Mouse (Mus musculus) spleen, adult 12 weeks (tissue): ENCODE data around the gene Gtdc1.

Experiments used
- DNase-seq: peaks from one replicate; pipeline ENCODE4 v3.0.0; 2022; ENCODE audit warnings: low spot score

Gtdc1 gene

DNA sequence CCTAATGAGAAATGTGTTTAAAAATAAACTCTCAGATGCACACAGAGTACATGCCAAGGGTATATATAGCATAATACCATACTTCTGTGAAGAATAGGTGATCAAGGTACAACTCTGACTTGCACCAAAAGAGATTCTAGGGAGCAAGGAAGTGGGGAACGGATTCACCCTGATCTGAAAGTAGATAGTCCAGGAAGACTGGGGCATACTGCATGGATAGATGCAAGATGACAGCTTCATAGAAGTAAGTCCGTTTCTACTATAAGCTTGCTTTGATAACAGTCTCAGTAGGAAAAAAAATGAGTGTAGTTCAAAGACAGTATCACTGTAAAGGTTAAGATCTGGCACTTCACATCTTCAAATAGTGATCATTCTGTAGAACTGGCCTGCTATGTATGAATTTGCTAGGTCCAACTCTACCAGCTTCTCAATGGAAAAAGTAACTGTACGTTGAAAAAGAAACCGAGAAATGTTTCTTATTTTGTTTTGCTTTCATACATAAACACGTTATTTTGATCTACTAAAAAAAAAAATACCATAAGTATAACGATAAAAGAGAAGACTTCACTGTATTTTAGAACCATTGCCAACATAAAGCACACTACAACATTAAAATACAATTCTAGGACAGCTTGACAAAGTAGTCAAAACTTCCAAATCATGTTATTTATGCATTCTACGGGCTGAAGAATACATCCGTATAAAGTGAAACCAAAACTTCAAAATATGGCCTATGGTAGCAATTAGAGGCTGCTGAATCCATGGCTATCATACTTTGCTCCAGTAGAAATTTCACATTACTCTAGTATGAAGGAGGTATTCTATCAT, 4.2 kb downstream of the Gtdc1 start:
- DNase-seq, result no peak

GRCm38 (mm10) chr2:44922500-44922899, 5.0 kb downstream of the Gtdc1 start:
- no peak for DNase-seq

DNA sequence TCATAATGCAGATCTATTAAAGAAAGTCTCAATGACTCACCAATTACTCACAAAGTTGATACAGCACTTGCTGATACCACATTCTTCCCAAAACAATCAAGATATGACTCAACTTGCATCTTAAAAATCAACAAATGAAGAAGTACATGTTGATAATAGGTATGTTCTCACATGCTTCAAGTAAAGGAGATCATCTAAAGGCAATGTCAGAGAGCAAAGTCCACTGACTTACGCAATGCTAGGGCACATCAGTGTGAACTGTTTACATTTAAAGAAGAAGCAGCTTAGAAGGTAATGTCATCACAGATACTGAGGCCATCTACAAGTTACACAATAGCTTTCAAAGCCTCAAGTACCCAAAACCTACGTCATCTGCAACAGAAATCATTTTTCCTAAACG, 7.0 kb downstream of the Gtdc1 start:
- no peak for DNase-seq

DNA sequence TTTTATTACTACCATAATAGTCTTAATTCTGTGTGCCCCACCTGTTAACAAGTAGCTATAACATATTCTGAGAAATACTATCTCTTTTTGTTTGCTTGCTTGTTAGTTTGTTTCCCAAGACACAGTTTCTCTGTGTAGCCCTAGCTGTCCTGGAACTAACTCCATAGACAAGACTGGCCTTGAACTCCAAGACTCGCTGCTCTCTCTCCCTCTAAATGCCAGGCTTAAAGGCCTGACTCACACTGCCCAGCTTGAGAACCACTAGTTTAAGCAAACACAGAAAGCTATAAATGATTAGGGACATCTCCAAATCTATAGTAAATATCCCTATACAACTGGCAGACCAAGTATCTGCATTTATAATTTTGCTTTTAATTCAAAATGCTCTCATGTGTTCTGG, 8.1 kb downstream of the Gtdc1 start:
- no peak for DNase-seq

DNA sequence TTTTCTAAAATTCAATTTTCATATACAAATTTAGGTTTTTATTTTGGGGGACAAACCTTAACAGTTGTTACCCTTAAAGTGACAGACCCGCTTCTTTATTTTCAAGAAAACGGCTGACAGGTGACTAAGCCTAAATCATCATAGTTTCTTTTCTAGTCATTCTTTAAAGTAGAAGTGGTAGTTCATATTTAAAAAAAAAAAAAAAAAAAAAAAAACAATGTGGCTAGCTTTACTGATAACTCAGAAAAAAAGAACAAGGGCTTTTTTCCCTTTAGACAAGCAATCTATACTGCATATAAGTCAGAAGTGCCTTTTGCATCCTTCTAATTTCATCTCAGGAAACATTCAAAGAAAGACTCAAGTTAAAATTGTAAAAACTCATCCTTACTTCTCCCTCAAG, 8.7 kb downstream of the Gtdc1 start:
- DNase-seq, result no peak

DNA sequence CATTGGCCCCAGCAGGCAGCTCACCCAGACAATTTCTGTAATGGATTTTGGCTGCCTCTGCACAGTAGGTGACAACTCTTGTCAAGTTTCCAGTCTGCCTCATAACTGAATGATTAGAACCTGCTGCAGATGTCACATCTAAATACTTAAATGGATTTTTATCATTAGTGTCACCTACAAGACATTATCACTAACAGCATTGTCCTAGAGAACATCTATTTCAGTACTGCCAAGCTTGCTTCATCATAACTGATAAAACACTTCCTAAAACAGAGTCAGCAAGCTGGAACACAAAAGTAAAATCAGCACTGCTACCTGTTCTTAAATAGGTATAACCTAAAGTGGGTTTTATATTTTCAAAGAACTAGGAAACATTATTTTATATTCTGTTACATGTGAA, 11.2 kb downstream of the Gtdc1 start:
- DNase-seq, result no peak

DNA sequence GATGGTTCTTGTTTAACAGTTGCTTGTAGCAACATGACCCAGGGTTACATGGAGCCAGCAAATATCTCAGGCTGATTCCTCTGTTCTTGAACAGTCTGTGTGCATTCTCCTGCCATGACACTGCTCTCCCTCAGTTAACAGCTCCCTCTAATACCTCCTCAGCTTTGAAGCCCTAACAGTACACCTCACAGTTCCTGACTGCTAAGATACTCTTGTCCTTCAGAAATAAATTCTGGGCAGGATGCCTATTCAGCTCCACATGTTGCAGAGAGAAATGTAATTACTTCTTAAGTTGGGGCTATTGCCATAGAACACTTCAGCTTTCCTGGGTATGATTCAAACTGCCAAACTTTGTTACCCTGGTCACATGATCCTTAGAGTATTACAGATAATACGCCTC, 29.7 kb downstream of the Gtdc1 start:
- no peak for DNase-seq

GRCm38 (mm10) chr2:44873718-44874117, 53.7 kb downstream of the Gtdc1 start:
- no peak for DNase-seq

GRCm38 (mm10) chr2:44864726-44865125, 62.7 kb downstream of the Gtdc1 start:
- no peak for DNase-seq

- DNase-seq, result no peak
Observed at GRCm38 (mm10) chr2:44854475-44854874, 73.0 kb downstream of the Gtdc1 start.

DNA sequence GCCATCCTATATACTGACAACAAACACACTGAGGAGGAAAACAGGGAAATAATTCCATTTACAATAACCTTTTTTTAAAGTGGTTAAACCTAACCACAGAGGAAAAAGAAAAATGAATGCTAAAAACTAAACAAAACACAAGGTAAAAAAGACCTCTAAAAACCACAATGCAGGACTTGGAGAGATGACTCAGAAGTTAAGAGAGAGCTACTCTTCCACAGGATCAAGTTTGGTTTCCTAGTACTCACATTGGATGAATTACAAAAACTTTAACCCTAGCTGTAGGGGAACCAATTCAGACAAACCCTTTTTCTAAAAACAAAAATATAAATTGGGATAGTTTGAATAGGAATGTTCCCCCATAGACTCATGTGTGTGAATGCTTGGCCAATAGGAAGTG, 77.8 kb downstream of the Gtdc1 start:
- no peak for DNase-seq

GRCm38 (mm10) chr2:44848156-44848555, 79.3 kb downstream of the Gtdc1 start:
- no peak for DNase-seq

DNA sequence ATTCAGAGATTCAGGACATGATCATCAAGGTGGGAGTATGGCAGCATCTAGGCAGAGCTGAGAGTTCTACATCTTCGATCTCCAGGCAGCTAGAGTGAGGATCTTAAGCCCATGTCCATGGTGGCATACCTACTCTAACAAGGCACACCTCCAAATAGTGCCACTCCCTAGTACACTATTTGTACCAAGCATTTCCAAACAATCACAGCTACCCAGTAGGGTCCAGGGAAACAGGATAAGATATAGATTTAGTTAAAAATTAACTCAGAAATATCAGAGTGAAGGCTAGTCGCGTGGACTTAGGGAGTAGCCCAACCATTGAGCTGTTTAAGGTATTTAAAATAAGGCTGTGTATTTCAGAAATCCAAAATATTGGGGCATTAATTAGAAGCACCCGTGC, 82.0 kb downstream of the Gtdc1 start:
- no peak for DNase-seq

DNA sequence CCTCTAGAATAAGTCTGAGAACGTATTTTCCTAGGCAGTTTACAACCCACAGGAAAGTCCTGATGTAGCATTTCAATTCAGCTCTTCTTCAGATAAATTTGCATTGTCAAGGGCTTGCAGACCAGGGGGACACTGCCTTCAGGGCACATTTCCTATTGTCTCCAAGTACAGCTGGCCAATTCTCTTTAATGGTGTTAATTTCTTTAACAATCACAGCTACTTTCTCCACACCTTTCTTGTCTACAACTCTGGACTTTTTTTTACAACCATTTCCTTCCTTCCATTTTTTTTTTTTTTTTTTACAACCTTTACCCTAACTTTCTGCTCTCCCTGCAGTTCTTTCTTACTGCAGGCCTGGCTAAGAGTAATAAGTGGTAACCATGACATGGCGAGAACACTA, 97.7 kb downstream of the Gtdc1 start:
- DNase-seq, result no peak

- no peak for DNase-seq
Observed at GRCm38 (mm10) chr2:44829346-44829745, 98.1 kb downstream of the Gtdc1 start.

DNA sequence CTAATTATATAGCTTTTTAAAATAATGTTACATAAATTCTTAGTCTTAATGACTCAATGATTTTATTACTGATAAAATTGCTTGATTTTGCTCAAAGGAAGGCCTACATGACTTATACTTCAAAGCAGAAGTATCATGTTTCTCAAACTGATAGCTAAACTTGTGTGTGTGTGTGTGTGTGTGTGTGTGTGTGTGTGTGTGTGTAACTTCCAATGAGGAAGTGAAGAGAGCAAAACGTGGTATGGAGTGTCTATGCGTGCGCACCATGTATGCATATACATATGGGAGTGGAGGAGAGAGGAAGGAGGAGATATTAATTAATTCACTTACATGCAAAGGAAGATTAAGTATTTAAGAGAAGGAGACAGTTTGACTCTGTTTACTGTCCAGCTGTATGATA, 100.8 kb downstream of the Gtdc1 start:
- DNase-seq, result no peak

- DNase-seq, result no peak
Observed at GRCm38 (mm10) chr2:44817787-44818186, 109.7 kb downstream of the Gtdc1 start.

GRCm38 (mm10) chr2:44813729-44814128, 113.7 kb downstream of the Gtdc1 start:
- no peak for DNase-seq

DNA sequence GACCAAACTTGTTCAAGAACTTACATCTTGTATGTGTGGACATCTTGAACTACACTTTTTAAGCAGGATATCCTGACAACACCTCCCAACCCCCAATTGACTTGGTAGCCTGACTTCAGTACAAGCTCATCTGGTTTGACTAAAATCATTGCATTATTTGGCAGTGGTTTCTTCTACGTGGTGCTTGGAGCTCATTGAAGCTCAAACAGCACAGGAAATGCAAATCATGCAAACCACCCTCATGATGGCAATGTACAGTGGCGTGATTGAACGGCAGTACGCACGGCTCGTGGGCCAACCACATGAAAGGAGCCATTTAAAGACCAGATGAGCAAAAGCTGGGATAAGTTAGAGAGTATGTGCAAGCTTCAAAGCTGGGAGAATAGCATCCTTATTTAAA, 123.0 kb downstream of the Gtdc1 start:
- no peak for DNase-seq

DNA sequence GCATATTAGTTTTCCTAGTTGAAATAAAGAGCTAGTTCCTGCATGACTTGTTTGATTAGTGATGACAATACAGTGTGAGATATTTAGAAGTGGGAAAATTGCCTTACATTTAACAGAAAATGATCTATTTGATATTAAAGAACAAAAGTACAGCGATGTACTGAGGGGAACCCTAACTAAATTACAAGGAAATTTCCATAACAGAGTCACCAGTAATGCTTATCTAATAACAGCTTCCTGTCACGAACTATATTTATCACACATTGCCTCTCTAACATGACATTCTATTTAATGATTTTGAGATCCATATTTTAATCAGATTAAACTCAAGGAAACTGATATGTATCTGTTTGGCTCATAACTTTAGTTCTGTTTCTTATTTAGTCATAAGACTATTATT, 126.1 kb downstream of the Gtdc1 start:
- DNase-seq, result no peak

GRCm38 (mm10) chr2:44791840-44792239, 135.6 kb downstream of the Gtdc1 start:
- no peak for DNase-seq

DNA sequence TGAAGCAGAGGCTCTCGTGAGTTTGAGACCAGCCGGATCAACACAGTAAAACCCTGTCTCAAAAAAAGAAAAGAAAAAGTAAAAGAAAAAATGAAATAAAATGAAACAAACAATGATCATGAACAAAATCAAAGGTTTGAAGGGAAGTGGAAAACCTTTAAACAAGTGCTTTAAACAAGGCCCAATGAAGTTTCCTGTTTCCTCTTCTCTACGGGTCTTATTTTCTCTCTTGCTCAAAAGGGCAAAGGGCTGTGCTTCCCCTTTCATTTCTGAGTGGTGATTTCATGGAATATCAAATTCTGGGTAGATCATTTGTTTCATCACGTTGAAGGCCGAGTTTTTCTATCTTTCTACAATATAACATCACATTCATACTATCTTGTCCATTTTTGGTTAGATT, 136.3 kb downstream of the Gtdc1 start:
- no peak for DNase-seq

DNA sequence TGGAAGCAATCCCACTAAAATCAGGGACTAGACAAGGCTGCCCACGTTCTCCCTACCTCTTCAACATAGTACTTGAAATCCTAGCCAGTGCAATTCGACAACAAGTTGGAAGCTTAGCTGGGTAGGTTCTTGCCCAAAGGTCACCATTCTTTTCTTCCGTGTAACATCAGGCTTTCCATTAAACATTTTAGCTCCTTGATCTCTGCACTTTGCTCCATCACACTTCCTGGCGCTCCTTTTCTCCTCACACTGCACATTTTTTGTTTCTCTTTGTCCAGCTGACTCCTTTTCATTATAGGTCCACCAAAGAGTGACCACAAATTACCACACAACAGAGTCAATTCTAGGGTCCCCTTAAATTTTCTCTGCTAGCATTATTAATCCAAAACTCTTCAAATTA, 144.7 kb downstream of the Gtdc1 start:
- no peak for DNase-seq

- no peak for DNase-seq
Observed at GRCm38 (mm10) chr2:44780961-44781360, 146.5 kb downstream of the Gtdc1 start.
